Mouse (Mus musculus) stomach, postnatal 0 days (tissue): Measurements from ENCODE around the gene Ldlrad3. TPM values are rescaled to one million over a fixed set of nuclear protein-coding genes. Genes with fewer than 3 reads are reported as not detected.

Source experiments
- ATAC-seq: fragments of 200-750 bp; cut with Nextera tagmentation; 2 replicates; pipeline ENCODE4 v1.8.0; 2017; ENCODE audit not compliant: low FRiP score, low TSS enrichment
- DNase-seq: peaks from one replicate; pipeline ENCODE4 v3.0.0-alpha.2; 2016; ENCODE audit warnings: low spot score
- H3K27ac ChIP-seq: fragments of 300-500 bp; sonication (generic); replicated peaks from 2 replicates; pipeline ENCODE4 v1.5.1; 2014; ENCODE audit warnings: mild to moderate bottlenecking, control low read depth
- H3K27me3 ChIP-seq: fragments of 300-500 bp; sonication (generic); 2 replicates; pipeline ENCODE4 v1.6.1; 2014; ENCODE audit warnings: low read length; ENCODE audit not compliant: control insufficient read depth, insufficient read depth
- H3K36me3 ChIP-seq: fragments of 300-500 bp; sonication (generic); 2 replicates; pipeline ENCODE4 v1.6.1; 2014; ENCODE audit warnings: low read length, mixed read lengths; ENCODE audit not compliant: control insufficient read depth, insufficient read depth
- H3K4me1 ChIP-seq: fragments of 300-500 bp; sonication (generic); replicated peaks from 2 replicates; pipeline ENCODE4 v1.6.1; 2014; ENCODE audit warnings: antibody characterized with exemption; ENCODE audit not compliant: control insufficient read depth, insufficient read depth
- H3K4me2 ChIP-seq: fragments of 300-500 bp; sonication (generic); replicated peaks from 2 replicates; pipeline ENCODE4 v1.6.1; 2014; ENCODE audit warnings: low read depth, mild to moderate bottlenecking, control low read depth, moderate library complexity
- H3K4me3 ChIP-seq: fragments of 300-500 bp; sonication (generic); 2 replicates; pipeline ENCODE4 v1.5.1; 2014; ENCODE audit warnings: low read depth, low read length, control low read depth
- H3K9ac ChIP-seq: fragments of 300-500 bp; sonication (generic); 2 replicates; pipeline ENCODE4 v1.6.1; 2014; ENCODE audit warnings: mild to moderate bottlenecking, low read length, control low read depth, mixed read lengths
- H3K9me3 ChIP-seq: fragments of 300-500 bp; sonication (generic); 2 replicates; pipeline ENCODE4 v1.6.1; 2016; ENCODE audit warnings: low read length; ENCODE audit not compliant: control insufficient read depth
- CTCF ChIP-seq: IDR thresholded peaks from 2 replicates; pipeline ENCODE4 v1.5.1; 2016; ENCODE audit warnings: antibody characterized with exemption, low read depth, mild to moderate bottlenecking, moderate library complexity
- EP300 ChIP-seq: optimal IDR thresholded peaks from 2 replicates; pipeline ENCODE3; 2016; ENCODE audit warnings: antibody characterized with exemption
- WGBS: fragments of 180-500 bp; shearing (Covaris S2); extraction: QIAGEN DNeasy Blood & Tissue Kit; methylation state at CpG from one replicate; pipeline ENCODE4 v1.1.7; 2014; 5-methylcytosine and 5-hydroxymethylcytosine counted together
- polyA plus RNA-seq: library from polyadenylated mRNA; unstranded; fragments of >200 nt; fragmentation: Nextera tagmentation; extraction: Ambion mirVana; gene quantifications from 2 replicates; pipeline ENCODE4 v1.2.1, GENCODE M21; 2015

Ldlrad3 gene
- polyA plus RNA-seq, 1 experiment from 2014 or later: 20.5 TPM

DNA sequence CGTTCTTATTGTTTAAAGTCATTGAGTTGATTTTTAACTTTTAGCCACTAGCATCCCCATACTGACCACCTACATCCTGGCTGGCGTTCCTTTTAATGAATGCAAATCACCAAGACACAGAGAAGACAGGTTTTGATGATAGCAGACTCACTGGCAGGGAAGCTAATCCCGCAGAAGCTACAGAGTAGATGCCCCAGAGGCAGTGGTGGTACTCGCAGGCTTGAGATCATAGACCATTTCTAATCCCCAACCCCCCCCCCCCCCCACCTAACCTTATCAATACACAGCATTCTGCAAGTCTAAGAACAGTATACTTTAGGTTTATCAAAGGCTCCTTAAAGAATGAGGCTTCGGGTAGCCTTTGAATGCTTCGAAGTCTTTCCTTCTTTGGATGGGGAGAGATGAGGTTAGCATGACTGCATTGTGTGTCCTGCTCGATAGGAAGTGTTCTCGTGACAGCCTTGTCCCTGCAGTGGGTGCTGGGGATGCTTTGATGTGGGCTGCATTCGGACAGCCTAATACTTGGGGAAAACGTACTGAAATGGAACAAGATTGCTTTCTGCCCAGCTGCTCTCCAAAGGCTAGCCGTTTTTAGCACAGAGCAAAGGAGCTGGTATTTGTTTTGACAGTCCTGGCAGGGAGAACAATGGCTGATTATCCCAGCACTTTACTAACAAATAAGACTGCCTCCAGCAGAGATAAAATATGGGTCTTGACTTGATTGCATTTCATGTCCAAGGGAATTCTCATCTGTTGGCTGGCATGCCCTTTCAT lies 37.4 kb upstream of the Ldlrad3 start:
- no peaks in the 10 kb centered on the region for H3K9me3 ChIP-seq
- H3K4me3 ChIP-seq: no peak overlapping the region
- no peaks in the 10 kb centered on the region for H3K4me1 ChIP-seq
- H3K36me3 ChIP-seq: no peaks in the 10 kb centered on the region
- no peak overlapping the region for H3K27ac ChIP-seq
- no peak for DNase-seq
- H3K4me2 ChIP-seq: no peak overlapping the region
- TF ChIP-seq CTCF (no peak), EP300 (no peak)
- no peak overlapping the region for H3K9ac ChIP-seq
- WGBS: 30% methylated on average over 11 of the region's 11 CpGs
- ATAC-seq: no peak
- no peaks in the 10 kb centered on the region for H3K27me3 ChIP-seq

GRCm38 (mm10) chr2:102222749-102223148 lies 36.6 kb upstream of the Ldlrad3 start:
- WGBS: 63% methylated on average over 3 of the region's 3 CpGs
- Histone ChIP-seq H3K4me3 (no peak overlapping the region), H3K27ac (no peak overlapping the region), H3K36me3 (no peaks in the 10 kb centered on the region), H3K4me1 (no peaks in the 10 kb centered on the region), H3K9me3 (no peaks in the 10 kb centered on the region), H3K27me3 (no peaks in the 10 kb centered on the region), H3K4me2 (no peak overlapping the region), H3K9ac (no peak overlapping the region)
- DNase-seq (no peak), ATAC-seq (no peak)
- no peak for TF ChIP-seq EP300
- TF ChIP-seq CTCF: no peak

DNA sequence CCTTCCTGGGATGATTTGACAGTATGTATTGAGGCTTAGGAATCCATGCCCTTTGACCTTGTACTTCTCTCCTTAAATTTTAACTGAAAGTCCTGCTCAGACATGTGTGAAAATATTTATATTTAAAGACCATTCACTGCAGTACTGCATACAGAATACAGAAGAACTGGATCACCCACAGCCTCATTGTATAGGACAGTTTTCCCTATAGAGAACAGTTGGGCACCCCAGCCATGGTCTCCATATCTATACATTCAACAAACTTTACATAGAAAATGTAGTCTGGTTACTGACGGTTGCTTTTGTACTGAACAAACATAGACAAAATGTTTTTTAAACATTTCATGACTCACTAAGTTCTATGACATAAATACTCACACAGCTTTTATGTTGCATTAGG lies 30.6 kb upstream of the Ldlrad3 start:
- DNase-seq (no peak), ATAC-seq (no peak)
- no peaks in the 10 kb centered on the region for H3K4me1 ChIP-seq
- no peaks in the 10 kb centered on the region for H3K9me3 ChIP-seq
- no peak overlapping the region for H3K4me2 ChIP-seq
- no peak overlapping the region for H3K27ac ChIP-seq
- 72% methylated on average over 1 of the region's 1 CpGs for WGBS
- no peak for TF ChIP-seq CTCF
- TF ChIP-seq EP300: no peak
- no peaks in the 10 kb centered on the region for H3K36me3 ChIP-seq
- H3K9ac ChIP-seq: no peak overlapping the region
- H3K4me3 ChIP-seq: no peak overlapping the region
- H3K27me3 ChIP-seq: no peaks in the 10 kb centered on the region

DNA sequence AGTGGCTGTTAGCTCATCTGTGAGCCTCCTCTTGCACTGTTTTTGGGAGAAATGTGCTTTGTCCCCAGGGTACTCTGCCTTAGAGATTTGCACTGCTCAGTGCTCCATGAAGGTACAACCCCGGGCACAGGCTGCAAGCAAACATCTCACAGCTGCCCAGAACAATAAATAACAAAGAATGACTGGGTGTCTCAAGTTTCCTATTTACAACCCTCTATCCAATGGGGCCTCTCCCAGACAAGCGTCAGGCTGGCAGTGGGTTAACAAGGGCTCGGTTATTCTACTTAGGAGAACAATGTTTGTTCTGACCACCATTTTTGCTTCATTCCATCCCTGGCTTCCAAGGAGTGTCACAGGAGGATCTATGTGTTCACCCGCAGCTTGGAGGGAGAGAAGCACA lies 25.9 kb upstream of the Ldlrad3 start:
- TF ChIP-seq EP300 (no peak), CTCF (no peak)
- 19% methylated on average over 4 of the region's 4 CpGs for WGBS
- Histone ChIP-seq H3K4me3 (no peak overlapping the region), H3K27ac (no peak overlapping the region), H3K4me1 (no peaks in the 10 kb centered on the region), H3K36me3 (no peaks in the 10 kb centered on the region), H3K9ac (no peak overlapping the region), H3K4me2 (no peak overlapping the region), H3K27me3 (no peaks in the 10 kb centered on the region), H3K9me3 (no peaks in the 10 kb centered on the region)
- ATAC-seq: no peak
- DNase-seq: no peak

- no peaks in the 10 kb centered on the region for H3K27me3 ChIP-seq
- peak; percentile 37 for DNase-seq
- no peak for TF ChIP-seq EP300
- TF ChIP-seq CTCF: no peak
- WGBS: 11% methylated on average over 14 of the region's 14 CpGs
- H3K36me3 ChIP-seq: no peaks in the 10 kb centered on the region
- peak overlapping the region; percentile 38; the same call in 1 of the 2 replicates for H3K9ac ChIP-seq
- no peaks in the 10 kb centered on the region for H3K9me3 ChIP-seq
- 0 out of 2 replicates have a peak, but pooled peaks cover 3% of the 10 kb centered on the region for H3K4me1 ChIP-seq
- peak overlapping the region; percentile 74 for H3K27ac ChIP-seq
- peak overlapping the region; percentile 34 for H3K4me2 ChIP-seq
- H3K4me3 ChIP-seq: no peak overlapping the region
- 0 out of 2 replicates have a peak, but pooled peaks have one; percentile 35 for ATAC-seq
These were observed 19.7 kb upstream of the Ldlrad3 start for GRCm38 (mm10) chr2:102205672-102206399.

DNA sequence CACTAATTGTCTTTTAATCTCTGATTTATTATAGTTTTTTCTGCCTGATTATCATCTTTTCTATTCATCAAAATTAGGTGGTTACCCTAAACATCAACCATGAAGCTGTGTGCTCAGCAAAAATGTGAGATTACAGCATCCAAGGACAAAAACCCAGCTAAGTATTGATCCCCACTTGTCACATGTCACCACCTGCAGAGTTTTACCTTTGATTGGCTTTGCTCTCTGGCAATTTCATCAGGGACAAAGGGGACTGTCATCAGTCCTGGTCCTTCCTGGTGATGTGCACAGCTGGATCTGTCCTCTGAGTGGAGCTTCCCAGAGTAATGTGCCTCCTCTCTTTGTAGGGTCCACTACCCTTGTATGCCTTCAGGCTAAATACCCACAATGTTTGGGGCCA lies 17.3 kb upstream of the Ldlrad3 start:
- no peak overlapping the region for H3K9ac ChIP-seq
- no peaks in the 10 kb centered on the region for H3K36me3 ChIP-seq
- H3K4me1 ChIP-seq: 0 out of 2 replicates have a peak, but pooled peaks cover 3% of the 10 kb centered on the region
- no peaks in the 10 kb centered on the region for H3K9me3 ChIP-seq
- TF ChIP-seq EP300: no peak
- no peak for TF ChIP-seq CTCF
- H3K4me3 ChIP-seq: no peak overlapping the region
- DNase-seq: no peak
- H3K27me3 ChIP-seq: no peaks in the 10 kb centered on the region
- H3K27ac ChIP-seq: no peak overlapping the region
- H3K4me2 ChIP-seq: no peak overlapping the region
- no peak for ATAC-seq
